Mouse (Mus musculus) stomach, embryonic 15.5 days (tissue): ENCODE measurements around the gene Polr3f. TPM values are rescaled to one million over a fixed set of nuclear protein-coding genes. Genes with fewer than 3 reads are reported as not detected.
A peak's percentile ranks its signal among the peaks of the same experiment; 100 is the strongest.

Experiments
- ATAC-seq: fragments of 200-750 bp; cut with Nextera tagmentation; 2 replicates; pipeline ENCODE4 v1.8.0; 2017; ENCODE audit warnings: low read depth, moderate number of reproducible peaks, moderate TSS enrichment; ENCODE audit not compliant: insufficient read depth, low FRiP score
- H3K27ac ChIP-seq: fragments of 300-500 bp; sonication (generic); 2 replicates; pipeline ENCODE4 v1.5.1; 2015; ENCODE audit warnings: mild to moderate bottlenecking, inconsistent platforms
- H3K27me3 ChIP-seq: fragments of 300-500 bp; sonication (generic); replicated peaks from 2 replicates; pipeline ENCODE4 v1.6.1; 2015; ENCODE audit warnings: inconsistent platforms
- H3K36me3 ChIP-seq: fragments of 300-500 bp; sonication (generic); 2 replicates; pipeline ENCODE4 v1.6.1; 2015; ENCODE audit warnings: inconsistent platforms
- H3K4me1 ChIP-seq: fragments of 300-500 bp; sonication (generic); 2 replicates; pipeline ENCODE4 v1.6.1; 2015; ENCODE audit warnings: inconsistent platforms
- H3K4me2 ChIP-seq: fragments of 300-500 bp; sonication (generic); 2 replicates; pipeline ENCODE4 v1.6.1; 2015; ENCODE audit warnings: mild to moderate bottlenecking, inconsistent platforms
- H3K4me3 ChIP-seq: fragments of 300-500 bp; sonication (generic); replicated peaks from 2 replicates; pipeline ENCODE4 v1.5.1; 2015; ENCODE audit warnings: inconsistent platforms
- H3K9ac ChIP-seq: fragments of 300-500 bp; sonication (generic); 2 replicates; pipeline ENCODE4 v1.6.1; 2015; ENCODE audit warnings: inconsistent platforms
- H3K9me3 ChIP-seq: fragments of 300-500 bp; sonication (generic); 2 replicates; pipeline ENCODE4 v1.6.1; 2016; ENCODE audit warnings: inconsistent platforms
- WGBS: fragments of 180-500 bp; shearing (Covaris S2); methylation state at CpG from one replicate; pipeline ENCODE4 v1.1.7; 2015; 5-methylcytosine and 5-hydroxymethylcytosine counted together
- polyA plus RNA-seq: library from polyadenylated mRNA; unstranded; fragments of >200 nt; fragmentation: Nextera tagmentation; extraction: Ambion mirVana; gene quantifications from 2 replicates; pipeline ENCODE4 v1.2.1, GENCODE M21; 2015

Gene Polr3f
- polyA plus RNA-seq, 1 experiment from 2014 or later, result 21.9 TPM

DNA sequence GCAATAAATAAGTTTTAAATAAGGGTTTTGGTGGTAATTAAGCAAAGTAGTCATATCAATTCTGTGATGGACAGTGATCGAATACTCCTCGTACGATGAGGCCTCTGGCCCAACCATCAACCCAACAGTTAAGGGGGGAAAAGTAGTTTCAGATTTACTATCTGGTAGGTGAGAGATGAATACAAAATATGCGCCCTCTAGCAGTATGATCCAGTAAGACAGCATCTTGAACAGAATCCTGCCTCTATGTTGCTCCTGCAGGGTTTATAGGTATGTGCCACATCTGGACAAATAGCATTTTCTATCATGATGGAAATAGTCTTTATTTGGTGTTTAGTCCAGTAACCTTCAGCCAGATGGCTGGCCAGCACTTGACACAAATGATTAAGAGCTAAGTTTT is 13.7 kb downstream of the Polr3f start:
- no peak for ATAC-seq
- 88% methylated on average over 4 of the region's 4 CpGs for WGBS
- Histone ChIP-seq H3K27me3 (no peaks in the 10 kb centered on the region), H3K4me3 (no peak overlapping the region), H3K9ac (no peak overlapping the region), H3K27ac (no peak overlapping the region), H3K9me3 (no peaks in the 10 kb centered on the region), H3K36me3 (peaks cover 42% of the 10 kb centered on the region), H3K4me1 (no peaks in the 10 kb centered on the region), H3K4me2 (no peak overlapping the region)

DNA sequence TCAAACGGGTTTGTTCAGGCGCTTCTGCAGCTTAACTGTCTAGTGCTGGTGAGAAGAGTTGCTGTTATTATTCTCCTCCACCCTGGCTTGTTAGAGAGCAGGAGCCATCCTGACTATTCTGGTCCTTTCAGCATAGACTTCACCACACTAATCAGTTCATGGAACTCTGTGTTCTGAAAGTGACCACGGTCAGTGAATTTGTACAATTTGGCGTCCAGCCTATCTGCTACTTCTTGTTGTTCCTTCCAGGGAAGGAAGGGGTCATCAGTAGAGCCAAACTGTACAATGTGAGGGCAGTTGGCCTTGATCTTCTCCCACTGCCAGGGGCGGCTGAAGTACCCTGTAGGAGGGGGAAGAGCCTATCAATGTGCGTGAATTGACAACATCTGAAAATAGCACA is 16.2 kb downstream of the Polr3f start:
- H3K4me1 ChIP-seq, result no peaks in the 10 kb centered on the region; the same call in 1 of the 2 replicates
- H3K36me3 ChIP-seq, result peaks cover 23% of the 10 kb centered on the region
- no peak overlapping the region for H3K9ac ChIP-seq
- no peak overlapping the region for H3K4me3 ChIP-seq
- 84% methylated on average over 6 of the region's 6 CpGs for WGBS
- H3K27me3 ChIP-seq, result no peaks in the 10 kb centered on the region
- no peak overlapping the region for H3K4me2 ChIP-seq
- no peak overlapping the region for H3K27ac ChIP-seq
- no peak for ATAC-seq
- H3K9me3 ChIP-seq, result no peaks in the 10 kb centered on the region

DNA sequence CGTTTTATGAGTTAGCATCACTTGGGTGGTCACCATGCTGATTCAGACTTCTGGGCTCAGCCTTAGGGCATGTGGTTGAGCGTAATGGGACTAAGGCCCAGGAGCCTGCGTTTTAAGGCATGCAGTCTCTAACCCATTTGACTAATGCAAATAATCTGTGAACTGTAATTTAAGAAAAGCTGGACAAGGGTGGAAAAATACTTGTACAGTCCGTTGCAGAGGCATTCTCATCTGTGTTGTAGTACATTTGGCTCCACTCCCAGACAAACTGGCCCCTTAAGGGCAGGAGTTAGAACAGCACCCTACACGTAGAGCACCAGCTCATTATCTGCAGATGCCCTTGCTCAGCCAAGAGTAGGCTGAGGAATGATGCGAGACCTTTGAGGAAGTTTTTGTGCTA is 17.1 kb downstream of the Polr3f start:
- H3K9ac ChIP-seq, result no peak overlapping the region
- no peaks in the 10 kb centered on the region for H3K27me3 ChIP-seq
- no peaks in the 10 kb centered on the region for H3K9me3 ChIP-seq
- H3K4me1 ChIP-seq, result no peaks in the 10 kb centered on the region; the same call in 1 of the 2 replicates
- H3K27ac ChIP-seq, result peak overlapping the region; percentile 36; the same call in 1 of the 2 replicates
- H3K4me3 ChIP-seq, result no peak overlapping the region
- peak; percentile 82 for ATAC-seq
- no peak overlapping the region for H3K4me2 ChIP-seq
- peaks cover 13% of the 10 kb centered on the region for H3K36me3 ChIP-seq
- WGBS, result 62% methylated on average over 6 of the region's 6 CpGs

DNA sequence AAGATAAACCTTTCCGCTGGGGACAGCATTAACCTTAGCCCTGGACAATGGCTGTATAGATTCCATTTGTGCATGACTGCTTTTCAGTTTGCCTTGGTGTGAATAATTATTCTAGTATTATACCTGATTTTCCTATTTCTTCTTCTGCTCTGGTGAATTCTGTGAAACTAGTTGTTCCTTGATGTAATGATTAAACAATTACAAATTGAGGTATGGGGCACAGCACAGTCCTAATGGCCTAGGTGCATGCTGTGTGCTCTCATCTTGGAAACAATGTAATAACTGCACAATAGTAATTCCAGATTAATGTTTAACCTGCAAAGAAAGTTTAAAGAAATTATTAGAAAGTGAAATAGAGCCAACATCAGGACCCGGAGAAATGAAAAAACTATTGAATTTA is 17.5 kb downstream of the Polr3f start:
- Histone ChIP-seq H3K36me3 (peaks cover 9% of the 10 kb centered on the region), H3K27me3 (no peaks in the 10 kb centered on the region), H3K9ac (no peak overlapping the region), H3K4me1 (peaks cover 3% of the 10 kb centered on the region; the same call in 1 of the 2 replicates), H3K4me2 (no peak overlapping the region), H3K4me3 (no peak overlapping the region), H3K27ac (0 out of 2 replicates have a peak overlapping the region, but pooled peaks have one; percentile 36), H3K9me3 (no peaks in the 10 kb centered on the region)
- 83% methylated on average over 2 of the region's 2 CpGs for WGBS
- ATAC-seq, result no peak

DNA sequence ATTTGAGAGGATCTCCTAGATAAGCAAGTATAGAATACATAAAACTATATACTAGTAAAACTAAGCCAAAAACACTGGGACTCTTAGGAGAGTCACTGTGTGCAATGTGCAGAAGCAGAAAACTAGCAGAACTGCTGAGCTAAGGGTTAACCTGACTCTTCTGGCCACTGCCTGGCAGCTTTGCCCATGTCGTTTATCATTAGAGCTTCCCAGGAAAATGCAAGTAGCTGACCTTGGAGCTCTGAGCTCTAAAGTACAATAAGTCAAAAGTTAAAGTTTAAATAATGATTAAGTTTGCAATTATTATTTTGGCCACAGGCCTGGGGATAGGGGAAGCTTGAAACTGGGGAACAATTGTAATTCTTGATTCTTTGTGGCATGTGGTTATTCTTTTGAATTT is 18.0 kb downstream of the Polr3f start:
- Histone ChIP-seq H3K4me3 (no peak overlapping the region), H3K4me1 (peaks cover 3% of the 10 kb centered on the region; the same call in 1 of the 2 replicates), H3K9me3 (no peaks in the 10 kb centered on the region), H3K36me3 (peaks cover 6% of the 10 kb centered on the region), H3K27ac (0 out of 2 replicates have a peak overlapping the region, but pooled peaks have one; percentile 61), H3K27me3 (no peaks in the 10 kb centered on the region), H3K9ac (no peak overlapping the region), H3K4me2 (no peak overlapping the region)
- no peak for ATAC-seq
- 23% methylated on average over 1 of the region's 1 CpGs for WGBS

DNA sequence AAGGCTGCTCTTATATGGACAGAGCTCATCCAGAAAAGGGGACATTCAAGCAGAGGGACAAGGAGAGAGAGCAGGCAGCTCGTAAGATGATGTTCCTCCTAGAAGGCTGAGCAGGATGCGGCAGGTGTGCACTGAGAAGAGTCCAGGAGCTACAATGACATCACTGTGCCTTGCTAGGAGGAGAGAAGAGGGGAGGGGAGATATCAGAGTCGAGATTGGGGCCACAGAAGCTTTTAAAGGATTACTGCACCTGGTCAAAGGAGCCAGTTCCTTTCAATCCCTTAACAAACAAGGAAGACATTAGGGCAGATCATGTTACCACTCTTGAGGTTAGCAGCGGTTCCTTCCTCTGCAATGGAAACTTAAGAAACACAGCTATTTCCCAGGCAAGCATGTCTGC is 20.0 kb downstream of the Polr3f start:
- H3K27me3 ChIP-seq, result no peaks in the 10 kb centered on the region
- no peaks in the 10 kb centered on the region for H3K9me3 ChIP-seq
- peak overlapping the region; percentile 4; the same call in 1 of the 2 replicates for H3K27ac ChIP-seq
- H3K4me2 ChIP-seq, result no peak overlapping the region
- H3K4me3 ChIP-seq, result no peak overlapping the region
- peaks cover 3% of the 10 kb centered on the region; the same call in 1 of the 2 replicates for H3K4me1 ChIP-seq
- ATAC-seq, result no peak
- peaks cover 6% of the 10 kb centered on the region for H3K36me3 ChIP-seq
- no peak overlapping the region for H3K9ac ChIP-seq
- 67% methylated on average over 4 of the region's 4 CpGs for WGBS

DNA sequence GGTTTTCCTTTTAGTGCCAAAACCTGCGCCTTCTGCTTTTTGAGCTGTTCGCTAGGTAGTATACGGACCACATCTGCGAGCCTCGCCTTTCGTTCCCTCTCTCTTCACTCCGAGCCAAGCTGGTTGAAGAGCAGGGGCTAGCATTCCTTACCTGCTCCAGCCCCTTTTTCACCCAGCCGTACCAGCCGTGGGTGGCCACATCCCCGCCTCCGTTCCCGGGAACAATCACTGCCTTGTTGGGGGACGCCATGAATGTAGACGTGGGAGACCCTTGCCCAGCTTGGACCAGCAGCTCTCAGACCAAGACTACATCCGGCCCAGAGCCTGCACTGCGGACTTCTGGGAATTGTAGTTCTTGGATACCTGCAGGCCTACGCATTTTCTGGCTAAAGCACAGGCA is 23.0 kb downstream of the Polr3f start, which contains the start of gene Rbbp9:
Gene Rbbp9, minus strand, starts transcription at position 341 of the 400 bp plus-strand sequence.
- Histone ChIP-seq H3K27me3 (no peaks in the 10 kb centered on the region), H3K4me2 (peak within 1 kb of the TSS; percentile 56), H3K4me1 (peaks cover 3% of the 10 kb centered on the region; the same call in 1 of the 2 replicates), H3K36me3 (no peaks in the 10 kb centered on the region; the same call in none of the 2 replicates), H3K27ac (peak within 1 kb of the TSS; percentile 79), H3K4me3 (peak within 1 kb of the TSS; percentile 76), H3K9me3 (no peaks in the 10 kb centered on the region), H3K9ac (peak within 1 kb of the TSS; percentile 62; the same call in 1 of the 2 replicates)
- under 1% methylated on average over 17 of the region's 17 CpGs for WGBS
- ATAC-seq, result peak; percentile 84

DNA sequence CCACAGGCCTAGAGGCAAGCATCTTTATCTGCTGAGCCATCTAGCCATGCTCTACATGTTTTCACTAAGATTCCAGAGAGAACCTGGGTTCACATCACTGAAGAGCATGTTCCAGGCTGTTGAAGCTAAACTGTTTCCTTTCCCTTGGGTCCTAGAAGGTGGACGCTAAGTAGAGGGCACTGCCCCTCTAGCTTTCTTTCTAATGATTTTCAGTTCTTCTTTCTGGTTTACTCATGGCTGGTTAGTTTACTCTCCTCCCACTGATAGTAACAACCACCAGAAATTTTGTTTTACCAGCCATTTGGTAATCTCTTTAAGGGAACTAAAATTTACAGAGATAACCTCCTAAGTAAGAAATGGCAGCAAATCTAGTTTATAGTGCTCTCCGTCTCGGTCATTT is 26.4 kb downstream of the Polr3f start:
- Histone ChIP-seq H3K9me3 (no peaks in the 10 kb centered on the region), H3K4me3 (no peak overlapping the region), H3K9ac (no peak overlapping the region), H3K4me1 (peaks cover 7% of the 10 kb centered on the region; the same call in 1 of the 2 replicates), H3K4me2 (no peak overlapping the region), H3K27ac (no peak overlapping the region), H3K36me3 (no peaks in the 10 kb centered on the region), H3K27me3 (no peaks in the 10 kb centered on the region)
- ATAC-seq, result no peak
- WGBS, result 91% methylated on average over 3 of the region's 3 CpGs

DNA sequence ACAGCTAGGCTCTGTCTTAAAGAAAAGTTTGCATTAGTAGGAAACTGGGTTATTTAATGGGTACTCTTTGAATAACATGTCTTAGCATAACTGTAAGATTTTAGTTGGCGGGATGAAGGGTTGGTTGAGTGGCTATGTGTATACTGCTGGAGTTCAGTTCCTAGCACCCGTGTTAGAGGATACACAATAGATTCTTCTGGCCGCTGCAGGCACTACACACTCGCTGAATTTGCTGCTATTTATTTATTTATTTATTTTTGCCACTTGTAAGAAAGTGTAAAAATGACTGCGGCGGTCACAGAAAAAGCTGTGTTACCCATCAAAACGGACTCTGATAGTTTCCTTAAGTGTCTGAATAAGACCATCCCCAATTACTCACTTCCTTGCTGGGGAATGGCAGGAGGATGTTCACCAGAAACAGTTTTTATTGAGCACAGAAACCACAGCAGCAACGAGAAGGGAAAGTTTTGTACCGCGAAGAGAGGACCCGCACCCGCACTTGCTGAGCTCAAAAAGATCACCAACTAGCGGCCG is 27.8 kb downstream of the Polr3f start:
- Histone ChIP-seq H3K27ac (peak overlapping the region; percentile 97), H3K27me3 (no peaks in the 10 kb centered on the region), H3K9me3 (no peaks in the 10 kb centered on the region), H3K4me2 (peak overlapping the region; percentile 45), H3K36me3 (no peaks in the 10 kb centered on the region; the same call in 1 of the 2 replicates), H3K4me3 (peak overlapping the region; percentile 72), H3K4me1 (peaks cover 4% of the 10 kb centered on the region; the same call in 1 of the 2 replicates), H3K9ac (peak overlapping the region; percentile 63)
- 1% methylated on average over 14 of the region's 14 CpGs for WGBS
- ATAC-seq, result 0 out of 2 replicates have a peak, but pooled peaks have one; percentile 12

DNA sequence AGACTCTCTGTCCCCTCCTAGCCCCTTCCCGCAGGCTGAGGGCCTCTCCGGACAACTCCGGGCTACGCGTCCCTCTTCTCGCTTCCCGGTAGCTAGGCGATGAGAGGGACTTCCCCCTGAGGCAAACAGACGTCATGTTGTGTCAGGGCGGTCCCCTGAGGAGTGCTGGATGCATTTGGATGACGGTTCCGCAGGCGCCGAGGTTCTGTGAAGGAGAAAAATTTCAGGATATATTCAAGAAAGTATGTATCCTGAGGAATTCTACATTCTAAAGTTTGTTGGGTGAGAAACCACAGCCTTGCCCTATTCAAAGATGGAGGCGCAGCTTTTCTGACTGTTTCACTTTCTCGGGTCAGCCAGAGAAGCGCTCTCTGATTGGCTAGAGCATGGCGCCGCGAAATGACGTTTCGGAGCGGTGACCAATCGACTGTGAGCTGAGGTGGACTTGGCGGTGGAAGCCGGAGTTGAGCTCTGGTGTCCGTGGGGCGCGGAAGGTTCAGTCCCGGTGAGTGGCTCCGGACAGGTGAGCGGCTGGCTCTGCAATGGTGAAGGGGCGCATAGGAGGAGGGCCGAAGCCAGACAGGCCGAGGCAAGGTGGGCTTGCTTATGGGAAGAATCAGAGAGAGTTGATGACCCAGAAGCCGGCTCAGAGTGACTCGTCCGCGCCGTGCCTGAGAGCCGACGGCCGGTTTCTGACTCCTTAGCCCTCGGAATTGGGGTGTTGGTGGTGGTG is 28.5 kb downstream of the Polr3f start, which contains the start of gene Sec23b:
Gene Sec23b, plus strand, starts transcription at position 410 of the 733 bp plus-strand sequence.
- Histone ChIP-seq H3K4me2 (peak within 1 kb of the TSS; percentile 53), H3K27me3 (no peaks in the 10 kb centered on the region), H3K36me3 (no peaks in the 10 kb centered on the region; the same call in 1 of the 2 replicates), H3K9me3 (no peaks in the 10 kb centered on the region), H3K9ac (peak within 1 kb of the TSS; percentile 63), H3K4me3 (peak within 1 kb of the TSS; percentile 72), H3K4me1 (peaks cover 4% of the 10 kb centered on the region; the same call in 1 of the 2 replicates), H3K27ac (peak within 1 kb of the TSS; percentile 97)
- WGBS, result under 1% methylated on average over 44 of the region's 44 CpGs
- peak; percentile 98 for ATAC-seq

DNA sequence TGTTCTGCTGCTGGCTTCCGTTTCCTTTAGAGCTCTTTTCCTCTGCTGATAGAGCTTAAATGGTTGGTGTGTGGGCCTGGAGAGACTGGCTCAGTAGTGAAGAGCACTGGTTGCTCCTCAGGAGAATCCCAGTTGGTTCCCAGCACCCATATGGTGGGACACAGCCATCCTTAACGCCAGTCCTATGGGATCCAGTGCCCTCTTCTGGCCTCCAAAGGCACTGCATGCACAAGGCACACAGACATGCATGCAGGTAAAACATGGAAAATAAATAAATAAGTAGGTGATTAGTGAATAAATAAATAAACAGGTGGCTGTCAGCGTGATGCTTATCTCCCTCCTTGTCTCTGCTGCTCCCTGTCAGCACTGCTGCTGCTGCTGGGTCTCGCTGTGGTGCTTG is 61.2 kb downstream of the Polr3f start:
- Histone ChIP-seq H3K4me3 (no peak overlapping the region), H3K9ac (no peak overlapping the region), H3K4me2 (no peak overlapping the region), H3K36me3 (peaks cover 45% of the 10 kb centered on the region), H3K27ac (no peak overlapping the region), H3K4me1 (peaks cover 2% of the 10 kb centered on the region; the same call in 1 of the 2 replicates), H3K27me3 (no peaks in the 10 kb centered on the region), H3K9me3 (no peaks in the 10 kb centered on the region)
- ATAC-seq, result no peak
- WGBS, result 79% methylated on average over 4 of the region's 4 CpGs
